Mouse (Mus musculus) kidney, embryonic 14.5 days (tissue): ENCODE data around the gene Dhrs7b. TPM values are rescaled to one million over a fixed set of nuclear protein-coding genes. Genes with fewer than 3 reads are reported as not detected.

Experiments used
- ATAC-seq: fragments of 200-750 bp; cut with Nextera tagmentation; 2 replicates; pipeline ENCODE4 v1.8.0; 2017; ENCODE audit warnings: moderate number of reproducible peaks, mild to moderate bottlenecking, moderate TSS enrichment, moderate library complexity; ENCODE audit not compliant: low FRiP score, low TSS enrichment
- H3K27ac ChIP-seq: fragments of 300-500 bp; sonication (generic); 2 replicates; pipeline ENCODE4 v1.5.1; 2014; ENCODE audit warnings: low read depth, mild to moderate bottlenecking, low read length, moderate library complexity, mixed read lengths
- H3K27me3 ChIP-seq: fragments of 300-500 bp; sonication (generic); 2 replicates; pipeline ENCODE4 v1.6.1; 2014; ENCODE audit warnings: mild to moderate bottlenecking, low read length; ENCODE audit not compliant: control insufficient read depth, insufficient read depth
- H3K36me3 ChIP-seq: fragments of 300-500 bp; sonication (generic); 2 replicates; pipeline ENCODE4 v1.6.1; 2014; ENCODE audit warnings: low read length, mixed read lengths; ENCODE audit not compliant: control insufficient read depth, insufficient read depth
- H3K4me1 ChIP-seq: fragments of 300-500 bp; sonication (generic); 2 replicates; pipeline ENCODE4 v1.6.1; 2014; ENCODE audit warnings: low read length, mixed read lengths; ENCODE audit not compliant: control insufficient read depth, insufficient read depth
- H3K4me2 ChIP-seq: fragments of 300-500 bp; sonication (generic); replicated peaks from 2 replicates; pipeline ENCODE4 v1.6.1; 2014; ENCODE audit warnings: low read depth, mild to moderate bottlenecking, low read length
- H3K4me3 ChIP-seq: fragments of 300-500 bp; sonication (generic); 2 replicates; pipeline ENCODE4 v1.5.1; 2014; ENCODE audit warnings: mild to moderate bottlenecking, low read length
- H3K9ac ChIP-seq: fragments of 300-500 bp; sonication (generic); 2 replicates; pipeline ENCODE4 v1.6.1; 2014; ENCODE audit warnings: low read depth, mild to moderate bottlenecking, low read length, moderate library complexity
- H3K9me3 ChIP-seq: fragments of 300-500 bp; sonication (generic); 2 replicates; pipeline ENCODE4 v1.6.1; 2016; ENCODE audit warnings: low read length; ENCODE audit not compliant: control insufficient read depth
- WGBS: fragments of 180-500 bp; shearing (Covaris S2); extraction: QIAGEN DNeasy Blood & Tissue Kit; methylation state at CpG from one replicate; pipeline ENCODE4 v1.1.7; 2014; 5-methylcytosine and 5-hydroxymethylcytosine counted together
- polyA plus RNA-seq: library from polyadenylated mRNA; unstranded; fragments of >200 nt; fragmentation: Nextera tagmentation; extraction: Ambion mirVana; gene quantifications from 2 replicates; pipeline ENCODE4 v1.2.1, GENCODE M21; 2014

The Dhrs7b gene
- 34.3 and 35.8 TPM in 2 replicates for polyA plus RNA-seq

DNA sequence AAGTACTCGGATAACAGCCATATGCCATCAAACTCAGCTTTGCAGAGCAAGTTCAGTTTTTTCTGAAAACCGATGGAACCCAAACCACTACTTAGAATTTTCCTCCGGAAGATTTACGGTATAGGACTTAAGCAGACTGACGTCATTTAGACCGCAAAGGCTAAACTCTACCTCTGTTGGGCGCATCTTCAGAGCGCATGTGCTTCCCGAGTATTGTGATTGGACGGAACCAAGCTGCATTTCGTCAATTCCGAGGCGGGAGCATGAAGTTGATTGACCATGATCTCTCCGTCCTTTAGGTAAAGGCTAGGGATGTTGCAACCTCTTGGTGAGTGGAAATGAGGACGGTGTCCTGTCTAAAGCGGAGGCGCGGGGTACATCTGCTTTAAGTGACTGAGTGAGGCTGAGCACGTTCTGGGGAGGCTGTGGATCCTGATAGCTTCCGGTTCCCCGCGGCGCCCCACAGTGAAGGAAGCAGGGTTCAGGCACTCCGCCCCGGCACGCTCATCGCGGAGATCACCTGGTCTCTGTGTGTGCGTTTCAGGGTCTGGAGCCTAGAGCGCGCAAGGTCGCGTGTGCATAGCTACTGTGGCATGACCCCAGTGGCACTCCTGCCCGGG is at the start of gene Dhrs7b:
TSS of gene Dhrs7b (plus strand) at position 199 of the 620 bp plus-strand sequence.
- Histone ChIP-seq H3K27me3 (no peaks in the 10 kb centered on the region), H3K36me3 (no peaks in the 10 kb centered on the region), H3K4me1 (peaks cover 6% of the 10 kb centered on the region), H3K9ac (peak within 1 kb of the TSS; percentile 56), H3K4me2 (peak within 1 kb of the TSS; percentile 44), H3K27ac (0 out of 2 replicates have a peak within 1 kb of the TSS, but pooled peaks have one; percentile 11), H3K4me3 (peak within 1 kb of the TSS; percentile 54), H3K9me3 (no peaks in the 10 kb centered on the region)
- 0% methylated on average over 34 of the region's 34 CpGs for WGBS
- peak; percentile 95 for ATAC-seq

- 93% methylated on average over 8 of the region's 8 CpGs for WGBS
- no peak for ATAC-seq
- H3K9ac ChIP-seq: no peak overlapping the region
Observed at GRCm38 (mm10) chr11:60784179-60784922, 46.1 kb upstream of the Dhrs7b start.

GRCm38 (mm10) chr11:60787595-60787994 is 42.8 kb upstream of the Dhrs7b start:
- WGBS: 58% methylated on average over 1 of the region's 1 CpGs
- no peak for ATAC-seq
- Histone ChIP-seq H3K9me3 (no peaks in the 10 kb centered on the region), H3K9ac (no peak overlapping the region), H3K4me1 (no peaks in the 10 kb centered on the region), H3K4me3 (no peak overlapping the region), H3K4me2 (no peak overlapping the region), H3K27me3 (no peaks in the 10 kb centered on the region), H3K36me3 (peaks cover 80% of the 10 kb centered on the region), H3K27ac (no peak overlapping the region)

More at GRCm38 (mm10) chr11:60784179-60784922, 46.1 kb upstream of the Dhrs7b start:
- no peak overlapping the region for H3K27ac ChIP-seq
- no peak overlapping the region for H3K4me2 ChIP-seq
- no peaks in the 10 kb centered on the region for H3K27me3 ChIP-seq
- H3K4me3 ChIP-seq: no peak overlapping the region
- no peaks in the 10 kb centered on the region for H3K9me3 ChIP-seq
- H3K36me3 ChIP-seq: peaks cover 71% of the 10 kb centered on the region
- peaks cover 22% of the 10 kb centered on the region for H3K4me1 ChIP-seq

GRCm38 (mm10) chr11:60790472-60790871 is 40.0 kb upstream of the Dhrs7b start:
- H3K27ac ChIP-seq: no peak overlapping the region
- no peak for ATAC-seq
- no peak overlapping the region for H3K4me2 ChIP-seq
- no peak overlapping the region for H3K4me3 ChIP-seq
- no peaks in the 10 kb centered on the region for H3K4me1 ChIP-seq
- no peaks in the 10 kb centered on the region for H3K27me3 ChIP-seq
- H3K9me3 ChIP-seq: no peaks in the 10 kb centered on the region
- H3K36me3 ChIP-seq: peaks cover 73% of the 10 kb centered on the region
- no peak overlapping the region for H3K9ac ChIP-seq
- WGBS: 86% methylated on average over 2 of the region's 2 CpGs

GRCm38 (mm10) chr11:60796342-60796741 is 34.1 kb upstream of the Dhrs7b start:
- H3K4me1 ChIP-seq: no peaks in the 10 kb centered on the region
- no peak for ATAC-seq
- H3K9ac ChIP-seq: no peak overlapping the region
- H3K4me3 ChIP-seq: no peak overlapping the region
- H3K9me3 ChIP-seq: no peaks in the 10 kb centered on the region
- no peak overlapping the region for H3K27ac ChIP-seq
- H3K36me3 ChIP-seq: peaks cover 57% of the 10 kb centered on the region
- WGBS: 88% methylated on average over 11 of the region's 11 CpGs
- H3K27me3 ChIP-seq: no peaks in the 10 kb centered on the region
- no peak overlapping the region for H3K4me2 ChIP-seq

DNA sequence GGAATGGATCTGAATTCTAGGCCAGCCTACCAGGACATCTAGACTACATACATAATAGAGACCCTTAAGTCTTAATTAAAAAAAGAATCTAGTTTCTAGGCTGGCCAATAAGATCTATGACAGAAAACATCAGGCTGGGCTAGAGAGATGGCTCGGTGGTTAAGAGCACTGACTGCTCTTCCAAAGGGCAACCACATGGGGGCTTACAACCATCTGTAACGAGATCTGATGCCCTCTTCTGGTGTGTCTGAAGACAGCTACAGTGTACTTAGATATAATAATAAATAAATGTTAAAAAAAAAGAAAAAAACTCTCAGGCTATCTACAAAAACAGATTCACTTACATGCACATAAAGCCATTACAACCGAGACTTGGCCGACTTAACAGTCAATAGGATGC is 30.5 kb upstream of the Dhrs7b start:
- no peak for ATAC-seq
- no peak overlapping the region for H3K9ac ChIP-seq
- no peak overlapping the region for H3K27ac ChIP-seq
- 92% methylated on average over 4 of the region's 4 CpGs for WGBS
- no peak overlapping the region for H3K4me2 ChIP-seq
- no peaks in the 10 kb centered on the region for H3K9me3 ChIP-seq
- no peaks in the 10 kb centered on the region for H3K4me1 ChIP-seq
- peaks cover 52% of the 10 kb centered on the region for H3K36me3 ChIP-seq
- no peaks in the 10 kb centered on the region for H3K27me3 ChIP-seq
- H3K4me3 ChIP-seq: no peak overlapping the region

DNA sequence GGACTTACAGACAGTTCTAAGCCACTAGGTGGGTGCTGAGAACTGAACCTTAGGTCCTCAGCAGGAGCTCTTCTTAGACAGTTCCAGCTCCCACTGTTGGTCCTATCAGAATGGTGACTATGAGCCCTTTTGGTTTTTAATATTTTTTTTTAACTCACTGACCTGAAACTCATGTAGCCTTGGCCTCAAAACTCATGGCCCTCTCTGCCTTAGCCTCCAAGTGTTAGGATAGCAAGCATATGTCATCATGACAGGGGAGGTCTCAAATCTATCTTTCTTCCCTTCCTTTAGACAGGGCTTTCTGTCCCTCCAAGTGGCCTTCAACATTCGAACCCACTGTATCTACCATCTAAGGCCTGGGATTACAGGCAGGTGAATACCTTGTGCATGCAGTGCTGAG is 29.5 kb upstream of the Dhrs7b start:
- H3K4me2 ChIP-seq: no peak overlapping the region
- H3K27ac ChIP-seq: no peak overlapping the region
- H3K9me3 ChIP-seq: no peaks in the 10 kb centered on the region
- H3K9ac ChIP-seq: no peak overlapping the region
- H3K27me3 ChIP-seq: no peaks in the 10 kb centered on the region
- H3K4me3 ChIP-seq: no peak overlapping the region
- H3K4me1 ChIP-seq: no peaks in the 10 kb centered on the region
- 76% methylated on average over 1 of the region's 1 CpGs for WGBS
- H3K36me3 ChIP-seq: peaks cover 50% of the 10 kb centered on the region
- no peak for ATAC-seq

DNA sequence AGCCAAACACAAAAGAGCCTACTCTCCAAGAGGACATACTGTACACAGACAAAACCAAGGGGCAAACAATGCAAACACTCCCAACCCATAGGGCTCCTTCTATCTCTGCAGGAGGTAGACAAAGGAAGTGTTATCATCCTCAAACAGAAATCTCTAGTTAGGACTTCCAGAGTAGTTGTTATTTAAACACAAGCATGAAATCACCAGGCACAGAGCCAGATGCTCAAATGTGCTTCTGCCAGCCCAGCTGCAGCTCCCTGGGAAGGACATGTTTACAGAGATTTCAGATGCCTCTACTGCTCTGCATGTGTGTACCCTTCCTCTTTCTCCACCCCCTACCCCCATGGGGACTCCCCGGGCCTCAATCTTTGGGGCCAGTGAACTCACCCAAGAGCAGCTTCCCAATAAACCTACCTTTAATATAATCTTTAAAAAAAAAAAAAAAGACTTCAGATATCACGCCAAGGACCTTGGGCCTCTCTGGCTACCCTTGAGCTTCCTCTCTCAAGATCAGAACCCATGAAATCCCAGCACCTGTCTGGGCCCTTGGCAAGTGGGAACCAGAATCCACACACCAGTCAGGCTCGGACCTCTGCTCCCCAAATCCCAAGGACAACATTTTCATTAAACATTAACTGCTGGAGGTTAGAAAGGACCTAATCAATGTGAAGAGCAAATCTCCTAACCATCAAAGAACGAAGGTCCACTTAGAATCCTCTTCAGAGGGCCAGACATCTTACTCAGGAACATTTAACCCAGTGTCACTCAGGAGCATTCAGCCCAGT is 22.0 kb upstream of the Dhrs7b start:
- Histone ChIP-seq H3K4me2 (no peak overlapping the region; the same call in 1 of the 2 replicates), H3K9ac (no peak overlapping the region), H3K27ac (no peak overlapping the region), H3K36me3 (peaks cover 3% of the 10 kb centered on the region; the same call in 1 of the 2 replicates), H3K27me3 (no peaks in the 10 kb centered on the region), H3K4me3 (no peak overlapping the region), H3K4me1 (peaks cover 14% of the 10 kb centered on the region), H3K9me3 (no peaks in the 10 kb centered on the region)
- no peak for ATAC-seq
- 72% methylated on average over 4 of the region's 4 CpGs for WGBS
